Mouse (Mus musculus) forebrain, embryonic 11.5 days (tissue): ENCODE measurements around the gene M6pr. TPM values are rescaled to one million over a fixed set of nuclear protein-coding genes. Genes with fewer than 3 reads are reported as not detected.

Source experiments
- ATAC-seq: fragments of 200-750 bp; cut with Nextera tagmentation; replicated peaks from 2 replicates; pipeline ENCODE4 v1.8.0; 2017; ENCODE audit warnings: moderate TSS enrichment; ENCODE audit not compliant: low FRiP score
- DNase-seq: peaks from one replicate; pipeline ENCODE4 v3.0.0-alpha.2; 2017; ENCODE audit warnings: low spot score
- H3K27ac ChIP-seq: fragments of 300-500 bp; sonication (generic); 2 replicates; pipeline ENCODE4 v1.5.1; 2014; ENCODE audit warnings: low read depth, low read length
- H3K27me3 ChIP-seq: fragments of 300-500 bp; sonication (generic); 2 replicates; pipeline ENCODE4 v1.6.1; 2014; ENCODE audit warnings: mild to moderate bottlenecking, low read length, mixed read lengths; ENCODE audit not compliant: control insufficient read depth, insufficient read depth
- H3K36me3 ChIP-seq: fragments of 300-500 bp; sonication (generic); 2 replicates; pipeline ENCODE4 v1.6.1; 2014; ENCODE audit warnings: mild to moderate bottlenecking, low read length, moderate library complexity, mixed read lengths; ENCODE audit not compliant: control insufficient read depth, insufficient read depth
- H3K4me1 ChIP-seq: fragments of 300-500 bp; sonication (generic); replicated peaks from 2 replicates; pipeline ENCODE4 v1.6.1; 2014; ENCODE audit warnings: low read length, mixed read lengths; ENCODE audit not compliant: control insufficient read depth, insufficient read depth
- H3K4me2 ChIP-seq: fragments of 300-500 bp; sonication (generic); 2 replicates; pipeline ENCODE4 v1.6.1; 2014; ENCODE audit warnings: low read depth, mild to moderate bottlenecking, low read length, moderate library complexity, mixed read lengths; ENCODE audit not compliant: severe bottlenecking
- H3K4me3 ChIP-seq: fragments of 300-500 bp; sonication (generic); 2 replicates; pipeline ENCODE4 v1.5.1; 2014; ENCODE audit warnings: low read depth, low read length
- H3K9ac ChIP-seq: fragments of 300-500 bp; sonication (generic); 2 replicates; pipeline ENCODE4 v1.6.1; 2014; ENCODE audit warnings: low read length
- H3K9me3 ChIP-seq: fragments of 300-500 bp; sonication (generic); 2 replicates; pipeline ENCODE4 v1.6.1; 2016; ENCODE audit warnings: low read length, mixed read lengths; ENCODE audit not compliant: control insufficient read depth
- WGBS: fragments of 180-500 bp; shearing (Covaris S2); extraction: QIAGEN DNeasy Blood & Tissue Kit; methylation state at CpG from one replicate; pipeline ENCODE4 v1.1.7; 2014; 5-methylcytosine and 5-hydroxymethylcytosine counted together
- polyA plus RNA-seq: library from polyadenylated mRNA; unstranded; fragments of >200 nt; fragmentation: Nextera tagmentation; extraction: Ambion mirVana; gene quantifications from 2 replicates; pipeline ENCODE4 v1.2.1, GENCODE M21; 2014

Gene M6pr
- polyA plus RNA-seq, 1 experiment from 2014 or later, result 77.1 TPM

- H3K9me3 ChIP-seq, result no peaks in the 10 kb centered on the region
- no peaks in the 10 kb centered on the region for H3K4me1 ChIP-seq
- no peak overlapping the region for H3K9ac ChIP-seq
- no peaks in the 10 kb centered on the region for H3K36me3 ChIP-seq
- H3K27me3 ChIP-seq, result no peaks in the 10 kb centered on the region
- ATAC-seq, result no peak
- no peak overlapping the region for H3K27ac ChIP-seq
- no peak overlapping the region for H3K4me3 ChIP-seq
- 87% methylated on average over 4 of the region's 4 CpGs for WGBS
- no peak for DNase-seq
- H3K4me2 ChIP-seq, result no peak overlapping the region
These were observed 5.9 kb upstream of the M6pr start for GRCm38 (mm10) chr6:122302661-122303060.

DNA sequence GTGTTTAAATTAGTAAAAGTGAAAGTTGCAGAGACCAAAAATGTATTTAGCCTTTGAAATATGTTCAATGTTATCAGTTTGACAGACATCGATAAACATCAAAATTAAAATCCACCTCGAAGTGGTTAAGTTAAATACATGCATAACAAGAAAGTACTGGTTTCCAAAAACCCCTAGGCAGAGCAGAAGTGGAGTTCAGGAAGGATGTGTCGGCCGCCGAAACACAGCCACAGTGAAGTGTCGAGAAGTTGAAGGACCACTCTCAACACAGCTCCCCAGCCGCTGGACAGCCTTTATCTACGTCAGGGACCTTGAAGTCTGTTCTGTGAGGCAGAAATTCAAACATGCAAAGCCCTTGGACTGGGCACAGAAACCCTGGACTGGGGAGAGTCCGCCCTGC, 5.0 kb upstream of the M6pr start:
- no peaks in the 10 kb centered on the region for H3K9me3 ChIP-seq
- H3K9ac ChIP-seq, result no peak overlapping the region
- H3K27me3 ChIP-seq, result no peaks in the 10 kb centered on the region
- 81% methylated on average over 9 of the region's 9 CpGs for WGBS
- no peak overlapping the region for H3K4me3 ChIP-seq
- H3K4me2 ChIP-seq, result no peak overlapping the region
- no peaks in the 10 kb centered on the region for H3K4me1 ChIP-seq
- no peak overlapping the region for H3K27ac ChIP-seq
- no peak for ATAC-seq
- no peaks in the 10 kb centered on the region for H3K36me3 ChIP-seq
- DNase-seq, result no peak

DNA sequence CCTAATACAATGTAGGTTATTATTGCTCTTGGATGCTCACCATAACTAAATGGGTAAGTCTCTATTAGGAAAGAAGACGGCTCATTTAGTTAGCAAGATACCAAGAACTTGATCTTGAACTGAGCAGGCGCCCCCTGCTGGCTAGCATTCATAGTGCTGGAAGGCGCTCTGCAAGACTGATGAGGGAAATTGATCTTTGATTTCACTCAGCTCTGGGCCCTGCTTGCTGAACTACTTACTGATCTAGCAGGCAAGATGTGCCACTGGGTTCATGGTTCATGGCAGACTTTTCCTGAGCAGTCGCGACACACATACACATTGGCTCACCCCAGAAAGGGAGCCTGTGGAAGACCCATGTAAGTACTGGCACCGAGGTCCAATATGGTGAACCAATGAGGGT, 4.2 kb upstream of the M6pr start:
- 0 out of 2 replicates have a peak, but pooled peaks cover under 1% of the 10 kb centered on the region for H3K4me1 ChIP-seq

GRCm38 (mm10) chr6:122304790-122305555, 3.5 kb upstream of the M6pr start:
- ATAC-seq (no peak), DNase-seq (no peak)
- no peak overlapping the region for H3K4me2 ChIP-seq
- no peaks in the 10 kb centered on the region for H3K27me3 ChIP-seq
- no peaks in the 10 kb centered on the region for H3K36me3 ChIP-seq
- no peaks in the 10 kb centered on the region for H3K9me3 ChIP-seq
- 84% methylated on average over 12 of the region's 12 CpGs for WGBS
- no peak overlapping the region for H3K4me3 ChIP-seq
- H3K9ac ChIP-seq, result no peak overlapping the region
- H3K4me1 ChIP-seq, result peaks cover 5% of the 10 kb centered on the region; the same call in 1 of the 2 replicates
- no peak overlapping the region for H3K27ac ChIP-seq

More for the DNA sequence above, 4.2 kb upstream of the M6pr start:
- H3K27ac ChIP-seq, result no peak overlapping the region
- no peaks in the 10 kb centered on the region for H3K36me3 ChIP-seq
- no peaks in the 10 kb centered on the region for H3K27me3 ChIP-seq
- WGBS, result 34% methylated on average over 6 of the region's 6 CpGs
- DNase-seq, result peak; percentile 89
- no peak for ATAC-seq
- H3K4me3 ChIP-seq, result no peak overlapping the region
- no peak overlapping the region for H3K9ac ChIP-seq
- H3K9me3 ChIP-seq, result no peaks in the 10 kb centered on the region
- H3K4me2 ChIP-seq, result no peak overlapping the region

DNA sequence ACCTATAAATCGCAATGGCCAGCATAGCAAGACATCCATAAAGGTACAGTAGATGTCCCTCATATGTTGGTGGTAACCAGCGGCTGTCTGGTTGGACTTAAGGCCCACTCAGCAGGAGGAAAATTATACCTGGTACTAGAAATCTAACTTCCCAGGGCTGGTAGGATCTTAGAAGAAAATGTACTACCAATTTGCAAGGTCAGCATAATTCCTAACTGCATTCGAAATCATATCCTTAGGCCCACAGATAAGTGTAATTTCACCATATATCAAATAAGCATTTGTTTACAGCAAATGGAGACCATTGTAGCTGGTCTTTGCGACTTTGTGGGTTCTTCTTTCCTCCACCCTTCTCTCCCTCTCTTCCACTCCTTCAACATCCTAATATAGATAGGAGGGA, 1.8 kb upstream of the M6pr start:
- ATAC-seq (no peak), DNase-seq (no peak)
- no peaks in the 10 kb centered on the region for H3K27me3 ChIP-seq
- no peak overlapping the region for H3K4me3 ChIP-seq
- 86% methylated on average over 4 of the region's 4 CpGs for WGBS
- no peaks in the 10 kb centered on the region for H3K9me3 ChIP-seq
- no peak overlapping the region for H3K4me2 ChIP-seq
- peaks cover 11% of the 10 kb centered on the region for H3K4me1 ChIP-seq
- no peak overlapping the region for H3K27ac ChIP-seq
- no peak overlapping the region for H3K9ac ChIP-seq
- no peaks in the 10 kb centered on the region for H3K36me3 ChIP-seq

DNA sequence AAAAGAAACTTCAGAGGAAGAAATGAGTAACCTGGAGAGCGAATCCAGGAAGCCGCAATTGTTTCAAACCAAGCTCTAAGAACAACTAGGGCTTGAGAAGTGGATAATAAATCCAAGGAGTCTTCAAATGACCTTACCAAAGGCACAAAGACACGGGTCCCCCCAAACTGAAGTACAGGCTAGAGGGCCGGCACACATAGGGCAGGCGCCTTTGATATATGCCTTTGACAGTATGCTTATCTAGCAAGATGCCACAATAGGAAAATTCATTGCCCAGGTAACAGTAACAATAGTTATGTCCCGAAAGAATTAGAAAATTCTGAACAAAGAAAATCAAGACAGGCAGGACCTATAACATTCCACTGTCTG, 400 bp upstream of the M6pr start:
- no peak overlapping the region for H3K9ac ChIP-seq
- peak; percentile 45 for ATAC-seq
- H3K36me3 ChIP-seq, result no peaks in the 10 kb centered on the region
- no peak overlapping the region for H3K4me2 ChIP-seq
- no peaks in the 10 kb centered on the region for H3K27me3 ChIP-seq
- H3K27ac ChIP-seq, result no peak overlapping the region
- H3K4me3 ChIP-seq, result peak overlapping the region; percentile 77; the same call in 1 of the 2 replicates
- whole genome bisulfite sequencing, result 71% methylated on average over 6 of the region's 6 CpGs
- peaks cover 11% of the 10 kb centered on the region for H3K4me1 ChIP-seq
- no peak for DNase-seq
- no peaks in the 10 kb centered on the region for H3K9me3 ChIP-seq

- Histone ChIP-seq H3K9ac (peak overlapping the region; percentile 87), H3K36me3 (no peaks in the 10 kb centered on the region), H3K4me3 (peak overlapping the region; percentile 77), H3K4me2 (peak overlapping the region; percentile 74), H3K9me3 (no peaks in the 10 kb centered on the region), H3K27me3 (no peaks in the 10 kb centered on the region), H3K27ac (no peak overlapping the region), H3K4me1 (peaks cover 11% of the 10 kb centered on the region)
- DNase-seq (no peak), ATAC-seq (no peak)
- WGBS, result 14% methylated on average over 11 of the region's 11 CpGs
These were observed 983 bp downstream of the M6pr start for GRCm38 (mm10) chr6:122309446-122309960.

DNA sequence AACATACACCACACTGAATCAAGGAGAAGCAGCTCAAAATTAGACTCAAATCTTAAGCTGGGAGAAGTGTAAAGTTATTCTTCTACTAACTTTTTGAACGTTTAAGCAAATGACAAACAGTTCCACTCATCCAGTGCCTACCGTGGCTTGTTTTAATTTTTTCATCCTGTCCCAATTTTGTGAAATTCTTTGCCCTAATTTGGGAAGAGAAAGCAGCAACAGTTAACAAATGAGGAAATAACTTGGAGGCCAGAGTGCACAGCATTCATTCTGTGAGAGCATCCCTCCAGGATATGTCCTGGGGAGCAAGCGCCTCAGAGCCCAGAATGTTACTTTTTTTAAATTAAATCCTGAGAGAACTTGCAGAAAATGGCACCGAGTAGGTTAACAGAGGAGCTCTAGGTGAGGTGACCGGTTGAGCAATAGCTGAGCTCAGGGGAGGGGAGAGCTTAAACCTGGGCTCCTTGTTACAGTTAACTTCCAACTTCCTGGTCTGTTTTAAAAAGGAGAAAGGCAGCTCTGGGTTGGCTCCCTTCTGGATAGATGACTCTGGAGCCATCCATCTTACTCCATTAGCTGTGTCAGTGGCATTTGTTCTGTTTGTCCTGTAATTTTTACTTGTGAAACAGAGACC, 1.8 kb downstream of the M6pr start:
- Histone ChIP-seq H3K4me2 (peak overlapping the region; percentile 74), H3K36me3 (no peaks in the 10 kb centered on the region), H3K27ac (no peak overlapping the region), H3K4me1 (peaks cover 11% of the 10 kb centered on the region), H3K4me3 (no peak overlapping the region), H3K9ac (no peak overlapping the region), H3K9me3 (no peaks in the 10 kb centered on the region), H3K27me3 (no peaks in the 10 kb centered on the region)
- DNase-seq (no peak), ATAC-seq (no peak)
- WGBS, result 73% methylated on average over 5 of the region's 5 CpGs
